Mouse (Mus musculus): ENCODE measurements at regions not wholly inside any gene's neighbourhood (a gene's known extent, or its start where the extent isn't known, plus 50 kb on each side); places are given as distances from the start of the nearest gene placed in this dataset.

- no peak for DNase-seq (ENCODE audit: low spot score in 2 of 2)
- intact Hi-C loops (cut with DNase I), result no loop called here
These were observed 220.9 kb upstream of the Rpl38 start for GRCm38 (mm10) chr11:114447461-114447847.

GRCm38 (mm10) chr11:114446617-114447460 lies 221.5 kb upstream of the Rpl38 start:
- intact Hi-C loops (cut with DNase I), result no loop called here
- DNase-seq (ENCODE audit: low spot score in 2 of 2), result no peak

GRCm38 (mm10) chr11:114446075-114446616 lies 222.2 kb upstream of the Rpl38 start:
- intact Hi-C loops (cut with DNase I), result no loop called here
- DNase-seq (ENCODE audit: low spot score in 2 of 2), result no peak

GRCm38 (mm10) chr11:114444211-114444610 lies 224.1 kb upstream of the Rpl38 start:
- intact Hi-C loops (cut with DNase I), result no loop called here
- DNase-seq (ENCODE audit: low spot score in 2 of 2), result no peak

GRCm38 (mm10) chr11:114443444-114443843 lies 224.9 kb upstream of the Rpl38 start:
- intact Hi-C loops (cut with DNase I), result no loop called here
- no peak for DNase-seq (ENCODE audit: low spot score in 2 of 2)

- intact Hi-C loops (cut with DNase I), result no loop called here
- no peak for DNase-seq (ENCODE audit: low spot score in 2 of 2)
These were observed 229.0 kb upstream of the Rpl38 start for GRCm38 (mm10) chr11:114439314-114439713.

- DNase-seq (ENCODE audit: low spot score in 2 of 2), result no peak
- intact Hi-C loops (cut with DNase I), result no loop called here
These were observed 232.5 kb upstream of the Rpl38 start for GRCm38 (mm10) chr11:114435788-114436187.

GRCm38 (mm10) chr11:114433561-114433960 lies 234.8 kb upstream of the Rpl38 start:
- no peak for DNase-seq (ENCODE audit: low spot score in 2 of 2)
- intact Hi-C loops (cut with DNase I), result no loop called here

GRCm38 (mm10) chr11:114425447-114425846 lies 242.9 kb upstream of the Rpl38 start:
- no peak for DNase-seq (ENCODE audit: low spot score in 2 of 2)
- intact Hi-C loops (cut with DNase I), result no loop called here

- no peak for DNase-seq (ENCODE audit: low spot score in 2 of 2)
- intact Hi-C loops (cut with DNase I), result no loop called here
These were observed 245.0 kb upstream of the Rpl38 start for GRCm38 (mm10) chr11:114423322-114423721.

GRCm38 (mm10) chr11:114419002-114419401 lies 249.3 kb upstream of the Rpl38 start:
- intact Hi-C loops (cut with DNase I), result no loop called here
- no peak for DNase-seq (ENCODE audit: low spot score in 2 of 2)

GRCm38 (mm10) chr11:114416168-114416567 lies 252.2 kb upstream of the Rpl38 start:
- intact Hi-C loops (cut with DNase I), result no loop called here

GRCm38 (mm10) chr11:114404401-114404800 lies 263.9 kb upstream of the Rpl38 start:
- intact Hi-C loops (cut with DNase I), result no loop called here
- DNase-seq (ENCODE audit: low spot score in 2 of 2), result no peak

More at GRCm38 (mm10) chr11:114416168-114416567, 252.2 kb upstream of the Rpl38 start:
- no peak for DNase-seq (ENCODE audit: low spot score in 2 of 2)

- DNase-seq (ENCODE audit: low spot score in 2 of 2), result peak; percentile 7 to 23
- intact Hi-C loops (cut with DNase I), result no loop called here
These were observed 265.6 kb upstream of the Rpl38 start for GRCm38 (mm10) chr11:114402556-114403320.

GRCm38 (mm10) chr11:114400701-114401100 lies 267.6 kb upstream of the Rpl38 start:
- intact Hi-C loops (cut with DNase I), result no loop called here

GRCm38 (mm10) chr11:114392161-114392560 lies 276.2 kb upstream of the Rpl38 start:
- intact Hi-C loops (cut with DNase I), result no loop called here
- no peak for DNase-seq (ENCODE audit: low spot score in 2 of 2)

More at GRCm38 (mm10) chr11:114400701-114401100, 267.6 kb upstream of the Rpl38 start:
- DNase-seq (ENCODE audit: low spot score in 2 of 2), result no peak

- no peak for DNase-seq (ENCODE audit: low spot score in 2 of 2)
- intact Hi-C loops (cut with DNase I), result no loop called here
These were observed 276.8 kb upstream of the Rpl38 start for GRCm38 (mm10) chr11:114391553-114391952.

- no peak for DNase-seq (ENCODE audit: low spot score in 2 of 2)
- intact Hi-C loops (cut with DNase I), result no loop called here
These were observed 281.2 kb upstream of the Rpl38 start for GRCm38 (mm10) chr11:114387091-114387490.

- intact Hi-C loops (cut with DNase I), result no loop called here
- DNase-seq (ENCODE audit: low spot score in 2 of 2), result no peak
These were observed 288.9 kb upstream of the Rpl38 start for GRCm38 (mm10) chr11:114379411-114379824.

GRCm38 (mm10) chr11:114375921-114376320 lies 292.4 kb upstream of the Rpl38 start:
- peak in 1 of 2 experiments; percentile 5 for DNase-seq (ENCODE audit: low spot score in 2 of 2)
- intact Hi-C loops (cut with DNase I), result no loop called here
